Mouse (Mus musculus): ENCODE results near the gene Stk19. TPM values are rescaled to one million over a fixed set of nuclear protein-coding genes. Genes with fewer than 3 reads are reported as not detected.

Stk19 gene
- total RNA-seq, 1 experiment = 32.6 TPM

DNA sequence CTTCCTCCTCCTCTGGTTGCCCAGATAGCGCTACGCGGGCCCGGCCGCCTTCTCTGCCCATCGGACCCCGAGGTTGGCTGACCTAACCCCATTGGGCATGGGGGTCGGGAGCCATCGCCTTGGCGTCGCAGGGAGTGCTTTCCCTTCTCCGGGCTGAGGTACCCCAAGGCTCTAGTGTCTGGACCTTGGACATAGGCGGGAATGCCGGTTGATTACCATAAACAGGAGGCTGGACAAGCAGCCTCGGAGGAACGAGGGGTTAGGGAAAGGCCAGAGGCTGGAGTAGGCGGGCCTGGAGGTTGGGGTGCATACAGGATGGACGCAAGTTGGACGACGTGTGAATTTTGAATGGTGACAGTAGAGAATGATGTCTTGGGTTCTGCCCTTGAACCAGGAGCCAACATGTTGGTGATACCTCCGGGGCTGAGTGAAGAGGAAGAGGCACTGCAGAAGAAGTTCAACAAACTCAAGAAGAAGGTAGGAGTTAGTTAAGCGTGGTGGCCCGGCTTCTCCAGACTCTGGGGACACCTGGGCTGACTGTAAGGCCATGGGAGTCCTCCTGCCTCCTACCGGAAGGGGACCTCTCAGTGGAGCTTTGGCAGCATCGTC is 13.9 kb upstream of the Stk19 start:
- Histone ChIP-seq H3K9me3 (ENCODE audit: control insufficient read depth, insufficient read depth, low read depth, low read length) (no peaks in the 10 kb centered on the region), H3K36me3 (ENCODE audit: control insufficient read depth, insufficient read depth, low read length, poor library complexity, severe bottlenecking) (peaks cover 34% of the 10 kb centered on the region), H3K4me1 (ENCODE audit: control insufficient read depth in 2 of 2, insufficient read depth in 2 of 2, low read length in 2 of 2, poor library complexity in 1 of 2) (peaks cover 0 to 4% of the 10 kb centered on the region in 2 experiments; a peak in 2 of 4 replicates), H3K9ac (ENCODE audit: insufficient read depth, low read depth, low read length, poor library complexity, severe bottlenecking) (peak overlapping the region; percentile 94), H3K4me3 (ENCODE audit: insufficient read depth in 1 of 2, low read depth in 1 of 2, low read length in 2 of 2, poor library complexity in 1 of 2, severe bottlenecking in 1 of 2) (peak overlapping the region; percentile 92), H3K27ac (ENCODE audit: insufficient read depth, low read depth, low read length, poor library complexity, severe bottlenecking) (peak overlapping the region; percentile 59)
- in situ Hi-C loops (cut with MboI; ENCODE audit: low sequenced_read_pairs in 2 of 2, unreplicated experiment in 2 of 2) = no loop called here
- DNase-seq (ENCODE audit: low read depth, low spot score) = no peak
- TF ChIP-seq ZC3H11A (IDR thresholded peaks at IDR 0.05; ENCODE audit: borderline replicate concordance, low read depth, low read length) (no peak), ZNF384 (IDR thresholded peaks at IDR 0.05; ENCODE audit: low read depth, low read length) (no peak), HCFC1 (IDR thresholded peaks at IDR 0.05; ENCODE audit: borderline replicate concordance, insufficient read depth, low read length) (no peak), CHD2 (IDR thresholded peaks at IDR 0.05; ENCODE audit: low read depth, low read length) (no peak), MAFK (IDR thresholded peaks at IDR 0.05; ENCODE audit: insufficient read depth, low read depth, low read length) (no peak)

DNA sequence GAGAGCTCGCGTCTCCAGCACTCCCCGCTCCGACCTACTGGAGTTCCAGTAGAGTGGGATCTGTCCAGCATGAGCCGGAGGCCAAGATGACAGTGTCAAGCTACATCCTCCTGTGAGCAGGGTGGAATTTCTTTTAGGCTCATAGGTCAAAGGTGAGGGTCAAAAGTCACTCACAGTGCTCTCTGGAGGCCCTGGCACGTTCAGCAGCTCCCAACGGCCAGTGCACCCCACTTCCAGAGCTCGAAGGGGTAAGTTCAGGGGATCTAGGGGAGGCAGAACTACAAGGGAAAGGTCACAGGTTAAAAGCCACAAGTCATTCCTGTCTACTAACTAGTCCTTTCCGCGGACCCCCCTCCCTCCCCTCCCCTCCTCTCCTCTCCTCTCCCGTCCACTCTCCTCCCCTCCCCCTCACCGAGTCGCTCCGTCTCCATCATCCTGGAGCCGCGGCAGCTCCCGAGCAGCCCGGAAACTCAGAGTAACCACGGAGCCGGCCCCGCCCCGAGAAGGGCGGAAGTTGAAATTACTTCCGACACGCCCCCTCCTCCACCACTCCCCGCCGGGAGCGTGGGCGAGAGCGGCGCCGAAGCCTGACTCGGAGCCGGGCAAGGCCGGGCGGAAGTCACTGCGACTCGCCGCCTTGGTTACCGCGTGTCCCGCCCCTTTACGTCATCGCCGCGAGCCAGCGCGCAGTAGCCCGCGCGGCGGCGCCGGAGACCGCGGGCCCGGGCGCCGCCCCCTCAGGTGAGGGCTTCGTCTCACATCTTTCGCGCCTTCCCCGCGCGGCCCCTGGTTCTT is 13.2 kb upstream of the Stk19 start, which contains the start of the genes Skiv2l and Nelfe:
TSS of gene Skiv2l (minus strand) at position 489 of the 795 bp plus-strand sequence.
TSS of gene Nelfe (plus strand) at position 670 of the 795 bp plus-strand sequence.
- Histone ChIP-seq H3K36me3 (ENCODE audit: control insufficient read depth, insufficient read depth, low read length, poor library complexity, severe bottlenecking) (peaks cover 32% of the 10 kb centered on the region), H3K4me3 (ENCODE audit: insufficient read depth in 1 of 2, low read depth in 1 of 2, low read length in 2 of 2, poor library complexity in 1 of 2, severe bottlenecking in 1 of 2) (peak within 1 kb of the TSS; percentile 92), H3K9me3 (ENCODE audit: control insufficient read depth, insufficient read depth, low read depth, low read length) (no peaks in the 10 kb centered on the region), H3K9ac (ENCODE audit: insufficient read depth, low read depth, low read length, poor library complexity, severe bottlenecking) (peak within 1 kb of the TSS; percentile 94), H3K27ac (ENCODE audit: insufficient read depth, low read depth, low read length, poor library complexity, severe bottlenecking) (peak within 1 kb of the TSS; percentile 59), H3K4me1 (ENCODE audit: control insufficient read depth in 2 of 2, insufficient read depth in 2 of 2, low read length in 2 of 2, poor library complexity in 1 of 2) (peaks cover 0 to 4% of the 10 kb centered on the region in 2 experiments; a peak in 2 of 4 replicates)
- in situ Hi-C loops (cut with MboI; ENCODE audit: low sequenced_read_pairs in 2 of 2, unreplicated experiment in 2 of 2) = no loop called here
- DNase-seq (ENCODE audit: low read depth, low spot score) = peak; percentile 94
- TF ChIP-seq MAFK (IDR thresholded peaks at IDR 0.05; ENCODE audit: insufficient read depth, low read depth, low read length) = no peak
- peak; percentile 92 for TF ChIP-seq HCFC1 (IDR thresholded peaks at IDR 0.05; ENCODE audit: borderline replicate concordance, insufficient read depth, low read length)
- TF ChIP-seq CHD2 (IDR thresholded peaks at IDR 0.05; ENCODE audit: low read depth, low read length) = 0 out of 2 replicates have a peak, but pooled peaks have one; percentile 39
- no peak for TF ChIP-seq ZC3H11A (IDR thresholded peaks at IDR 0.05; ENCODE audit: borderline replicate concordance, low read depth, low read length)
- TF ChIP-seq ZNF384 (IDR thresholded peaks at IDR 0.05; ENCODE audit: low read depth, low read length) = no peak

DNA sequence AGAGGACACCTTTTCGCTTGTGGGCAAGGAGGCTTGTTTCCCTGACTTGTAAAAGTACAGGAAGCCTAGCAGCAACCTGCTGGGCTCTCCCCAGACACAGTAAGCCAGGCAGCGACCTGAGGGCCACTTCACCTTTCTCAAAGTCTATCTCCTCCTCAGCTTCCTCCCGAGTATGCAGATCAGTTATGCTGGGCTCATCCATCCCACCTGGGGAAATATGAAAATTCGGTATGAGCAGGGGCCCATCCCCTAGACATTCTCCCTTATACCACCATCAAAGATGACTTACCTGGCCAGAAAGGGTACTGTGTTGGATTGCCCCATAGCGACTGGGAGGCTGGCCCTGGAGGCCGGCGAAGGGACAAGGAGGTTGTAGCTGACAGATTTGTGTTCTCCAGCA is 10.9 kb upstream of the Stk19 start:
- no peak for TF ChIP-seq CHD2 (IDR thresholded peaks at IDR 0.05; ENCODE audit: low read depth, low read length)
- TF ChIP-seq MAFK (IDR thresholded peaks at IDR 0.05; ENCODE audit: insufficient read depth, low read depth, low read length) = no peak
- no peak for TF ChIP-seq ZC3H11A (IDR thresholded peaks at IDR 0.05; ENCODE audit: borderline replicate concordance, low read depth, low read length)
- no peak for TF ChIP-seq HCFC1 (IDR thresholded peaks at IDR 0.05; ENCODE audit: borderline replicate concordance, insufficient read depth, low read length)
- no peak for TF ChIP-seq ZNF384 (IDR thresholded peaks at IDR 0.05; ENCODE audit: low read depth, low read length)
- Histone ChIP-seq H3K36me3 (ENCODE audit: control insufficient read depth, insufficient read depth, low read length, poor library complexity, severe bottlenecking) (peaks cover 18% of the 10 kb centered on the region; the same call in 1 of the 2 replicates), H3K27ac (ENCODE audit: insufficient read depth, low read depth, low read length, poor library complexity, severe bottlenecking) (no peak overlapping the region), H3K4me1 (ENCODE audit: control insufficient read depth in 2 of 2, insufficient read depth in 2 of 2, low read length in 2 of 2, poor library complexity in 1 of 2) (peaks cover 0 to 4% of the 10 kb centered on the region in 2 experiments; a peak in 2 of 4 replicates), H3K4me3 (ENCODE audit: insufficient read depth in 1 of 2, low read depth in 1 of 2, low read length in 2 of 2, poor library complexity in 1 of 2, severe bottlenecking in 1 of 2) (no peak overlapping the region), H3K9me3 (ENCODE audit: control insufficient read depth, insufficient read depth, low read depth, low read length) (no peaks in the 10 kb centered on the region), H3K9ac (ENCODE audit: insufficient read depth, low read depth, low read length, poor library complexity, severe bottlenecking) (no peak overlapping the region)
- in situ Hi-C loops (cut with MboI; ENCODE audit: low sequenced_read_pairs in 2 of 2, unreplicated experiment in 2 of 2) = no loop called here
- DNase-seq (ENCODE audit: low read depth, low spot score) = no peak

DNA sequence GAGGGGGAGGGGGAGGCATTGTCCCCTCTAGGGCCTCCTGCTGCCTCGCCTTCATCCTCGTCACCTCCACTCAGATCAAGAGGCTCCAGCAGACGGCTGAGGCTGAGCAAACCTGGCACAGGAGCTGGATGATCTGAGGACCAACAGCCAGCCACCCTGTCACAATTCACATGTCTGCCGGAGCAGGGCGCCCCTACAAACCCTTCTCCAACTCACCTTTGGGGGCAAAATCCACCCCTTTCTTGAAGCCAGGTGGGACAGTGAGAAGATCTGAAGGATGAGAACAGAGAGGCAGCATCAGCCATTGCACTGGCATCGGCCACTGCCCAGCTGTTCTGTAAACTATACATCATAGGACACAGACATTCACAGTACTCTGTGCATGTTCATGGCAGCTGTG is 10.4 kb upstream of the Stk19 start:
- no peak for TF ChIP-seq MAFK (IDR thresholded peaks at IDR 0.05; ENCODE audit: insufficient read depth, low read depth, low read length)
- no peak for TF ChIP-seq ZNF384 (IDR thresholded peaks at IDR 0.05; ENCODE audit: low read depth, low read length)
- TF ChIP-seq ZC3H11A (IDR thresholded peaks at IDR 0.05; ENCODE audit: borderline replicate concordance, low read depth, low read length) = no peak
- no peak for TF ChIP-seq CHD2 (IDR thresholded peaks at IDR 0.05; ENCODE audit: low read depth, low read length)
- no peak for TF ChIP-seq HCFC1 (IDR thresholded peaks at IDR 0.05; ENCODE audit: borderline replicate concordance, insufficient read depth, low read length)
- in situ Hi-C loops (cut with MboI; ENCODE audit: low sequenced_read_pairs in 2 of 2, unreplicated experiment in 2 of 2) = no loop called here
- H3K36me3 ChIP-seq (ENCODE audit: control insufficient read depth, insufficient read depth, low read length, poor library complexity, severe bottlenecking) = peaks cover 13% of the 10 kb centered on the region; the same call in 1 of the 2 replicates

More for the DNA sequence above, 10.4 kb upstream of the Stk19 start:
- Histone ChIP-seq H3K4me3 (ENCODE audit: insufficient read depth in 1 of 2, low read depth in 1 of 2, low read length in 2 of 2, poor library complexity in 1 of 2, severe bottlenecking in 1 of 2) (no peak overlapping the region), H3K9me3 (ENCODE audit: control insufficient read depth, insufficient read depth, low read depth, low read length) (no peaks in the 10 kb centered on the region), H3K9ac (ENCODE audit: insufficient read depth, low read depth, low read length, poor library complexity, severe bottlenecking) (no peak overlapping the region), H3K4me1 (ENCODE audit: control insufficient read depth in 2 of 2, insufficient read depth in 2 of 2, low read length in 2 of 2, poor library complexity in 1 of 2) (peaks cover 0 to 4% of the 10 kb centered on the region in 2 experiments; a peak in 2 of 4 replicates), H3K27ac (ENCODE audit: insufficient read depth, low read depth, low read length, poor library complexity, severe bottlenecking) (no peak overlapping the region)
- no peak for DNase-seq (ENCODE audit: low read depth, low spot score)
